Comparison of ENCODE assay signal across 29 mouse cellular contexts in the genomic region with DNA sequence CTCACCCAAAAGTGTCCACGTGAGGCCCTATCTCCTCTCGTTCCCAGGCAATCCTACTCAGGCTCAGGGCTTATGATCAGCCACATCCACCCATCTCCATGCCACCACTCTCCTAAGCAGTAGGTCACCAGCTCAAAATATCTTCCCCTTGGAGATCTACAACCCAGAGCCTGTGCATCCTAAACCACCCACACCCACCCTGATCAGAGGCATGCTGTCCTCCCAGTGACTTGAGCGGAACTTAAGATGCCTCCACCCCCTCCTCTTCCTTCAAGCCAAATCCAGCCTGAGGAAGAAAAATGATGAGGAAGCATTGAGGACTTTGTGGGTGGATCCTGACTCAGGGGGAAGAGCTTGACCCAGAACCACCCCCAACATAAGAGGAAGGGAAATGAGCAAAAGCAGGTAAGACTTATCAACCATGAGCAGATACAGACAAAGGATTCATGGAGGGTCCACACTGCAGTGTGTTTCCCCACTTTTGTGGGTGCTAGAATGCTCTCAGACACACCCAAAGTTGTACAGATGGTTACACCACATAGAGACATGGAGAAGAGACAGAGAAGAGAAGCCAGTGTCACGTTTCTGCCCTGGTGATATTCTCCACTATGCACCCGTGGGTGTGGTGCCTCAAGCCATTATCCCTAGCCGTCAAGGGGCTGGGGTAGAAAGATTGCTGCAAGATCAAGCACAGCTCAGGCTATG. TPM values are rescaled to one million over a fixed set of nuclear protein-coding genes. Genes with fewer than 3 reads are reported as not detected.
"Had no signal": no experiment of that assay in that cellular context is flagged by ENCODE, and none has a peak within 500 bp of the region (broad histone marks: within the 10 kb centered on the region; RNA-seq: fewer than 3 reads in every experiment).

No protein-coding gene starts in this region.

- H3K4me1 ChIP-seq: liver, embryonic 13.5 days; liver, embryonic 15.5 days; lung, embryonic 15.5 days; megakaryocyte, embryonic 14.5 days; midbrain, embryonic 13.5 days; midbrain, embryonic 15.5 days; neural tube, embryonic 12.5 days had no signal

- DNase-seq: liver, embryonic 13.5 days; liver, postnatal 0 days; lung, adult 2 months; lung, postnatal 14 days; lung, postnatal 36 days; retina, postnatal 1 day; right cerebral cortex, postnatal 14 days; right cerebral cortex, postnatal 4 days; spleen, adult 18-20 months; thymus, adult 2 months; thymus, postnatal 25 days; thymus, postnatal 4 days had no signal

- H3K9me3 ChIP-seq: liver, embryonic 13.5 days; liver, embryonic 15.5 days; lung, embryonic 15.5 days; midbrain, embryonic 13.5 days; midbrain, embryonic 15.5 days; neural tube, embryonic 12.5 days had no signal

- H3K4me3 ChIP-seq: liver, embryonic 13.5 days; liver, embryonic 15.5 days; lung, embryonic 15.5 days; megakaryocyte, embryonic 14.5 days; midbrain, embryonic 13.5 days; midbrain, embryonic 15.5 days; neural tube, embryonic 12.5 days had no signal

- H3K4me2 ChIP-seq: liver, embryonic 13.5 days; liver, embryonic 15.5 days; lung, embryonic 15.5 days; midbrain, embryonic 13.5 days; midbrain, embryonic 15.5 days; neural tube, embryonic 12.5 days had no signal

- ATAC-seq: liver, postnatal 0 days; lung, postnatal 0 days; midbrain, embryonic 13.5 days; midbrain, embryonic 15.5 days had no signal

- H3K27ac ChIP-seq: liver, embryonic 13.5 days; liver, embryonic 15.5 days; lung, embryonic 15.5 days; macrophage; midbrain, embryonic 13.5 days; midbrain, embryonic 15.5 days; neural tube, embryonic 12.5 days had no signal

- H3K36me3 ChIP-seq: liver, embryonic 13.5 days; liver, embryonic 15.5 days; lung, embryonic 15.5 days; midbrain, embryonic 13.5 days; midbrain, embryonic 15.5 days; neural tube, embryonic 12.5 days had no signal

- H3K27me3 ChIP-seq: liver, embryonic 13.5 days; liver, embryonic 15.5 days; lung, embryonic 15.5 days; midbrain, embryonic 13.5 days; midbrain, embryonic 15.5 days; neural tube, embryonic 12.5 days had no signal

- H3K9ac ChIP-seq: liver, embryonic 13.5 days; liver, embryonic 15.5 days; liver, postnatal 0 days; lung, embryonic 15.5 days; midbrain, embryonic 13.5 days; midbrain, embryonic 15.5 days; neural tube, embryonic 12.5 days had no signal

RNA-seq across cellular contexts. Expression of a gene that starts 6.8 kb away (rescaled TPM):
- total RNA-seq: megakaryocyte progenitor cell, adult 5-6 weeks; monocyte, adult 5-6 weeks; neutrophil, adult 5-6 weeks had no signal
- polyA plus RNA-seq: liver, embryonic 13.5 days; liver, embryonic 15.5 days; liver, postnatal 0 days; lung, adult 2 months; lung, postnatal 0 days; macrophage; midbrain, embryonic 13.5 days; neural tube, embryonic 12.5 days; neural tube, embryonic 14.5 days; small intestine, adult 2 months; stomach, embryonic 14.5 days; stomach, embryonic 16.5 days; urinary bladder, adult 2 months had no signal

RNA-seq across cellular contexts. Expression of a gene that starts 23.3 kb away (rescaled TPM):
- total RNA-seq: midbrain, postnatal 0 days; monocyte, adult 5-6 weeks had no signal
- polyA plus RNA-seq: liver, embryonic 15.5 days; lung, adult 2 months; lung, postnatal 0 days; macrophage; midbrain, embryonic 13.5 days; neural tube, embryonic 12.5 days; small intestine, adult 2 months; stomach, embryonic 14.5 days; stomach, embryonic 16.5 days; thymus, adult 2 months; urinary bladder, adult 2 months had no signal

RNA-seq across cellular contexts. Expression of a gene that starts 47.7 kb away (rescaled TPM):
- total RNA-seq: monocyte, adult 5-6 weeks; neutrophil, adult 5-6 weeks had no signal
- polyA plus RNA-seq: macrophage had no signal
